Mouse (Mus musculus): ENCODE measurements around the gene Pdia4. TPM values are rescaled to one million over a fixed set of nuclear protein-coding genes. Genes with fewer than 3 reads are reported as not detected.
A peak's percentile ranks its signal among the peaks of the same experiment; 100 is the strongest.
"Not testable (repeated sequence)": the region's sequence is repeated elsewhere in the genome, so short reads cannot be mapped to it uniquely, and the experiment has no call there.

Pdia4 gene
- 277 and 292 TPM in 2 replicates for polyA plus RNA-seq (2015; fragmentation: Nextera tagmentation; extraction: Ambion mirVana)

DNA sequence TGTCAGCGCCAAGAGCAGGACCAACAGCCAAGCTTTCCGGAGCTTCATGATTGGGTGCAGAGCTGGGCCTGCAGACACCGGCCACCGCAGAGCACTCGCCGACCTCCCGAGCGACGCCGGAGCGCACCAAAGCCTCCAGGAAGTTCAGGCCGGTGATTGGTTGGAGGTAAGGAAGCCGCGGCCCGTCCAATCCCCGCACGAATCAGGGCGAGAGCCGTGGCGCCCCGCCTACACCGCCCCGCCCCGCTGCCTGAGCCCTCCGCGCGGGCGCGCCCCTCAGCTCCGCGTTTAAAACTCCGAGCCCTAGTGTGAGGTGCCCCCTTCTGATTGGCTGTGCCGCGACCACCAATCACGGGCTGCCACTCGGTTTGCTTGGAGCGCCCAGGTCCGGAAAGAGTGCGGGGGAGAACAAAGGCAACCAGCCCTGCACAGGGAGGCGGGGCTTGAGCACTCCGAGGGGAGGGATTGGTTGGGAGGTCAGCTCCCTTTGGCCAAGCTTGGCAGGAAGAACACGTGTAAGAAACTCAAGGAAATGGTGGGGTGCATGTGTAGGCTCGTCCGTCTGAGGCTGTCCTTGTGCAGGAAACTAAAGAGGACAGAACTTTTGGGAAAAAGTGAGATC, at the start of gene Pdia4:
Gene Pdia4 (minus strand): TSS at position 174 of the 622 bp plus-strand sequence.
- peak within 1 kb of the TSS; percentile 97 for H3K27ac ChIP-seq
- peaks cover 33% of the 10 kb centered on the region for H3K4me1 ChIP-seq
- peak within 1 kb of the TSS; percentile 70 for H3K4me3 ChIP-seq
- peak within 1 kb of the TSS; percentile 82 for H3K9ac ChIP-seq
- WGBS = 0% methylated on average over 44 of the region's 44 CpGs
- H3K4me2 ChIP-seq = peak within 1 kb of the TSS; percentile 62
- no peaks in the 10 kb centered on the region for H3K27me3 ChIP-seq
- no peaks in the 10 kb centered on the region for H3K36me3 ChIP-seq
- no peaks in the 10 kb centered on the region for H3K9me3 ChIP-seq
- ATAC-seq (ENCODE audit: insufficient number of reproducible peaks, low FRiP score, low TSS enrichment, low read depth) = peak; percentile 100

DNA sequence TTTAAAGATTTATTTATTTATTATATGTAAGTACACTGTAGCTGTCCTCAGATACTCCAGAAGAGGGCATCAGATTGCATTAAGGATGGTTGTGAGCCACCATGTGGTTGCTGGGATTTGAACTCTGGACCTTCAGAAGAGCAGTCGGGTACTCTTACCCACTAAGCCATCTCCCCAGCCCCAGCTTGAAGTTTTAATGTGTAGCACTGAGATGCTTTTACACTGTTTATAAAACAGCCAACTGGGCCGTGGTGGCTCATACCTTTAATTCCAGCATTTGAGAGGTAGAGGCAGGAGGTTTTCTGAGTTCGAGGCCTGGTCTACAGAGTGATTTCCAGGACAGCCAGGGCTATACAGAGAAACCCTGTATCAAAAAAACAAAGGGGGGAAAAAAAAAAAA, 44.5 kb upstream of the Pdia4 start:
- H3K27ac ChIP-seq; ATAC-seq (ENCODE audit: insufficient number of reproducible peaks, low FRiP score, low TSS enrichment, low read depth); H3K9ac ChIP-seq; H3K27me3 ChIP-seq; H3K4me1 ChIP-seq; H3K9me3 ChIP-seq; H3K4me2 ChIP-seq; H3K4me3 ChIP-seq: not testable (repeated sequence)
- H3K36me3 ChIP-seq = peaks cover 31% of the 10 kb centered on the region
- 86% methylated on average over 3 of the region's 3 CpGs for WGBS

DNA sequence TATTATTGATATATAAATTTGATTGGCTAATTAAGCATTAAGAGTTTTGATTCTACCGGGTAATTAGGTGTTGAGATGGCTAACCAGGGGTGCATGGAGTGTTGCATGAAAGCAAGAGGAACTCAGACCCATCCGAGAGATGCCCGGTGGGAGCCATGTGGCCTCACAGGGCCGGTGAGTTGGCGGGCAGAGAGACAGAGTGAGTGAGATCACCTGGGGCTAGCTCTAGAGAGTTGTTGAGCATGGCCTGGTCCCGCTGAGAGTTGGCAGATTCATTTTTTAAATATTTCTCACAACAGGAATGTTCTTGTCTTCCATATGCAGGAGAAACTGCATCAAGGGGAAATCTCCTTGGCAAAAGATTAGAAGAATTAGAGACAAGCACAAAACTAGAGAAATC, 44.0 kb upstream of the Pdia4 start:
- WGBS = 85% methylated on average over 6 of the region's 6 CpGs
- Histone ChIP-seq H3K9me3 (no peaks in the 10 kb centered on the region), H3K4me2 (no peak overlapping the region), H3K27ac (no peak overlapping the region), H3K27me3 (no peaks in the 10 kb centered on the region), H3K4me1 (no peaks in the 10 kb centered on the region), H3K36me3 (peaks cover 26% of the 10 kb centered on the region), H3K9ac (no peak overlapping the region), H3K4me3 (no peak overlapping the region)
- no peak for ATAC-seq (ENCODE audit: insufficient number of reproducible peaks, low FRiP score, low TSS enrichment, low read depth)

DNA sequence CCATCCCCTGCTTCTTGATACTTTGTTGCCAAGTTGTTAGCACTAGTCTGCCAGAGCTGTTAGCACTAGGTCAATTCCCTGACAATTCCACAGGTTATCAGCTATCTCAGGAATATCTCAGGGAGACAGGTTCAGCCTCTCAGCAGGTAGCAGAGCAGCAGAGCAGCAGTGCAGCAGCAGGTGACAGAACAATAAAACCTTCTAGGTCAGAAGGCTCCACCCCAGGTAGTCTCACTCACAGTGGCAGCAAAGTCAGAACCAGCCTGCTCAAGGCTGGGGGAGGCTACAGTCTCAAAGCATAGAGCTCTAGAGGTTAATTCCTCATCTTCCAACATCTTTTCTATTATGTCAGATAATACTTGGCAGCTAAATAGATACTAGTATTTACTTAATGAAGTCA, 32.5 kb upstream of the Pdia4 start:
- Histone ChIP-seq H3K27me3 (no peaks in the 10 kb centered on the region), H3K9me3 (no peaks in the 10 kb centered on the region), H3K4me1 (no peaks in the 10 kb centered on the region), H3K4me2 (no peak overlapping the region), H3K27ac (no peak overlapping the region), H3K9ac (no peak overlapping the region), H3K4me3 (no peak overlapping the region), H3K36me3 (peaks cover 5% of the 10 kb centered on the region; the same call in 1 of the 2 replicates)
- ATAC-seq (ENCODE audit: insufficient number of reproducible peaks, low FRiP score, low TSS enrichment, low read depth) = no peak

DNA sequence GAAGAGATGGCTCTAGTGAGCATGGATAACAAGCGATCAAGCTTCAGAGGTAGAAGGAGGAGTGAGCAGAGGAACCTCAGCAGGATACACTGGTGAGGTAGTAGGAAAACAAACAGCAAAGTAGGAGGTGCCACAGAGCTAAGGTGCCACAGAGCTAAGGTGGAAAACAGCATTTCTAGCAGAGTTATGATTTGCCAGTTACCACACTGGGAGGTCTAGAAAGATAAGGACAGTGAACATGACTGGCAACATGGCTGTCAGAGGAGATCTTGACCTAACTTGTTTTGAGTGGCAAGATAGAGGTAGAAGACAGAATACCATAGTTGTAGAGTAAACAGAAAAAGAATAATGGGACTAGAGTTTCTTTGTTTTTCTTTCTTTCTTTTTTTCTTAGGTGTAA, 29.1 kb upstream of the Pdia4 start:
- Histone ChIP-seq H3K27me3 (no peaks in the 10 kb centered on the region), H3K9me3 (no peaks in the 10 kb centered on the region), H3K4me1 (0 out of 2 replicates have a peak, but pooled peaks cover 5% of the 10 kb centered on the region), H3K4me3 (no peak overlapping the region), H3K27ac (no peak overlapping the region), H3K4me2 (no peak overlapping the region), H3K36me3 (peaks cover 3% of the 10 kb centered on the region; the same call in 1 of the 2 replicates), H3K9ac (no peak overlapping the region)
- ATAC-seq (ENCODE audit: insufficient number of reproducible peaks, low FRiP score, low TSS enrichment, low read depth) = no peak
- 83% methylated on average over 1 of the region's 1 CpGs for WGBS

DNA sequence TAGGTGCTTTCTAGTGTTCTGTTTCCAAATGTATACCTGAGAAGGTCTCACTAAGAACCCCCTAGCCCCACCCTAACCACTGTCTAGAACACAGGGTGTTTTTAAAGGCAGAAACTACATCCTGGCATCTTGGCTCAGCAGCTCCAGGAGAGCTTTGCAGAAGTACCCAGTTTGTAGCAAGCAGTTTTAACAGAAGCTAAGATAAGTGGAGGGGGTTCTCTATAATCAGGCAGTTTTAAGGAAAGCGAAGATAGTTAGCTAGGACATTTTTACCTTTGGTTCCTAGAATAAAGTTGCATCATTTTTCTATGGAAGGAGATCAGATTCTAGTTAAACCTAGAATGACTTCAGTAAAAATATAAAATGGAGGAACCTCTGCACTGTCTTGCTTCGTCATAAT, 28.6 kb upstream of the Pdia4 start:
- Histone ChIP-seq H3K36me3 (peaks cover 2% of the 10 kb centered on the region; the same call in 1 of the 2 replicates), H3K4me2 (no peak overlapping the region), H3K27ac (no peak overlapping the region), H3K4me1 (0 out of 2 replicates have a peak, but pooled peaks cover 5% of the 10 kb centered on the region), H3K27me3 (no peaks in the 10 kb centered on the region), H3K9ac (no peak overlapping the region), H3K9me3 (no peaks in the 10 kb centered on the region), H3K4me3 (no peak overlapping the region)
- ATAC-seq (ENCODE audit: insufficient number of reproducible peaks, low FRiP score, low TSS enrichment, low read depth) = no peak
- 93% methylated on average over 2 of the region's 2 CpGs for WGBS

DNA sequence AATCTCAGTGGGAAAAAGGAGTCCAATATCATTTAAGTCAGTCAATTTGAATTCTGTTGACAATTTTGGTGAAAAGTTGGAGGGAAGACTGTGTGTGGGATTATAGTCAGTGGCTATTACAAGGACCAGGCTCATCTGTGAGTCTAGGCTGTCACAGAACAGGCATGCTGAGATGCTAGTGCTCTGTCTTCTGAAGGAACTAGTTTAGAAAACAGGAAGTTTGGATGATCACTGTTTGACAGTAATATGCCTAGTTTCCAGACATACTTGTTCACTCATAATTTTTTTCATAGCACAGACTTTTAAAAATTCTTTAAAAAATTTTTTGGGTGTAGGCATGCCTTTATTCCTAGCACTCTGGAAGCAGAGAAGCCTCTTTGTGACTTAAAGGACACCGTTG, 27.8 kb upstream of the Pdia4 start:
- H3K36me3 ChIP-seq = peaks cover 2% of the 10 kb centered on the region; the same call in 1 of the 2 replicates
- H3K27me3 ChIP-seq = no peaks in the 10 kb centered on the region
- no peak overlapping the region for H3K4me3 ChIP-seq
- no peaks in the 10 kb centered on the region for H3K9me3 ChIP-seq
- H3K4me1 ChIP-seq = peaks cover 7% of the 10 kb centered on the region; the same call in 1 of the 2 replicates
- no peak overlapping the region for H3K27ac ChIP-seq
- WGBS = 93% methylated on average over 1 of the region's 1 CpGs
- H3K4me2 ChIP-seq = no peak overlapping the region
- no peak for ATAC-seq (ENCODE audit: insufficient number of reproducible peaks, low FRiP score, low TSS enrichment, low read depth)
- H3K9ac ChIP-seq = no peak overlapping the region

DNA sequence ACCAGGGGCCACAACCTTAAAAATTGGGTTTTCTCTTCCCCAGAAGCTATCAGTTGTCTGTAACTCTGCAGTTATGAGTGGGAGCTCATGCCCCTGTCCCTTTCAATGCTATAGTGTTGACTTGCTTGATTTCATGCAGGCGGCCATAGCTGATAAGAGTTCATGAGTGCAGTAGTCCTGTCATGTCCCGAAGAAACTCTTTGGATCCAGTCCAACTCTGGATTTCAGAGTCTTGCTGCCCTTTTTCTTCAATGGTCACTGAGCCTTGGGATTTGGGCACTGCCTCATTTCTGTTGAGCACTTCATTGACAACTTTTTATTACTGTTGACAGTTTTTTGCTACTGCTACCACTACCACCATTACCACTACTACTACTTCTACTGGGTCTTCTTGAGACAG, 24.4 kb upstream of the Pdia4 start:
- WGBS = 82% methylated on average over 2 of the region's 2 CpGs
- Histone ChIP-seq H3K4me2 (no peak overlapping the region), H3K36me3 (no peaks in the 10 kb centered on the region; the same call in 1 of the 2 replicates), H3K9me3 (no peaks in the 10 kb centered on the region), H3K27ac (no peak overlapping the region), H3K4me1 (peaks cover 9% of the 10 kb centered on the region; the same call in 1 of the 2 replicates), H3K27me3 (no peaks in the 10 kb centered on the region), H3K4me3 (no peak overlapping the region), H3K9ac (no peak overlapping the region)
- no peak for ATAC-seq (ENCODE audit: insufficient number of reproducible peaks, low FRiP score, low TSS enrichment, low read depth)

DNA sequence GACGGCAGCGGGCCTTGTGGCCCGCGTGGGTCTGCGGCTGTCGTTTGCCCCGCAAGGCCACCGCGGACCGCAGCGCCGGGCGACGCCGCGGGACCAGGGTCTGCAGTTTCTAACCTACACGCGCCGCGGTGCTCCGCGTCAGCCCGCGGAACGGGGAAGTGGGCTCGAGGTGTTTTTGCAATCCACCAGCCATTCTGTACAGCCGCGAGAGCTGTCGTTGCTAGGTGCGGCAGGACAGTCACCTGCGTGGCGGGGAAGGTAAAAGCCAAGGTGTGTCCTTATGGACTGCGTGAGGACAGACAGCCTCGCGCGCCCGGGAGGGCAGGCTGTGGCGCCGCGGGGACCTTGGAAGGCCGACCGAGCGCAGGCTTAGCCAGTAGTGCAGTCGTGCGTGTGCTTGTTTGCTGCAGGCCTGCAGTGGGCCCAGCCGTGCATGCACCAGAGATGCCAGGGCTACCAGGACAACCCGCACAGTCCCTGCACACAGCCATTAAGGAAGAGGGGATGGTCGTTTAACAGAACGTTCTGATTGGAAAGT, 22.8 kb upstream of the Pdia4 start:
- Histone ChIP-seq H3K9ac (peak overlapping the region; percentile 98), H3K4me2 (peak overlapping the region; percentile 73), H3K27me3 (no peaks in the 10 kb centered on the region), H3K4me1 (peaks cover 9% of the 10 kb centered on the region; the same call in 1 of the 2 replicates), H3K27ac (peak overlapping the region; percentile 95), H3K9me3 (no peaks in the 10 kb centered on the region), H3K4me3 (peak overlapping the region; percentile 95), H3K36me3 (no peaks in the 10 kb centered on the region)
- under 1% methylated on average over 49 of the region's 49 CpGs for WGBS
- ATAC-seq (ENCODE audit: insufficient number of reproducible peaks, low FRiP score, low TSS enrichment, low read depth) = peak; percentile 62; the same call in 1 of the 2 replicates

DNA sequence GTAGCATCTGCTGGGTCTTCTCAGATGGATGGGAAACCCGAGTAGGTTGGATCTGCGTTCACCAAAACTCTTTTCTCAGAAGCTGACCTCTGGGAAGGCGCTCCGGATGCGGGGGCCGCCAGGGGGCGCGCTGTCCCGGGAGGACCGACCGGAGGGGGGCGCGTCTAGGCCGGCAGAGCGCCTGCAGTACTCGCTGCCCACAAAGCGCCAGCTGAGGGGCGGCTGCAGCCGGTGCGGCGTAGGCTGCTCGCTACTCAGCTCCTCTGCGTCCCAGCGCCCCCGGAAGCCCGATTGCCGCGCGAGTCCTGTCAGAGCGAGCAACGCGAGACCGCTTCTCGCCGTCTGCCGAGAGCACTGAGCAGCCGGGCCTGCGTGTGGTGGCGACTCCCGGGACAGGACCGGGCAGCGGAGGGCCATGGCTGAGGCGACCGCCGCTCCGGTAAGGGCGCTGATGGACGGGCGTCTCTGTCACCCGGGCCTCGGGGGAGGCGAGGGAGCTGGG, 22.3 kb upstream of the Pdia4 start, which contains the start of gene Zfp398:
Gene Zfp398 (plus strand): TSS at position 180 of the 502 bp plus-strand sequence.
- H3K4me1 ChIP-seq = peaks cover 11% of the 10 kb centered on the region
- peak within 1 kb of the TSS; percentile 73 for H3K4me2 ChIP-seq
- H3K27ac ChIP-seq = peak within 1 kb of the TSS; percentile 95
- H3K4me3 ChIP-seq = peak within 1 kb of the TSS; percentile 95
- no peaks in the 10 kb centered on the region for H3K27me3 ChIP-seq
- WGBS = 0% methylated on average over 52 of the region's 52 CpGs
- no peaks in the 10 kb centered on the region for H3K36me3 ChIP-seq
- H3K9me3 ChIP-seq = no peaks in the 10 kb centered on the region
- peak within 1 kb of the TSS; percentile 98 for H3K9ac ChIP-seq
- ATAC-seq (ENCODE audit: insufficient number of reproducible peaks, low FRiP score, low TSS enrichment, low read depth) = peak; percentile 94

DNA sequence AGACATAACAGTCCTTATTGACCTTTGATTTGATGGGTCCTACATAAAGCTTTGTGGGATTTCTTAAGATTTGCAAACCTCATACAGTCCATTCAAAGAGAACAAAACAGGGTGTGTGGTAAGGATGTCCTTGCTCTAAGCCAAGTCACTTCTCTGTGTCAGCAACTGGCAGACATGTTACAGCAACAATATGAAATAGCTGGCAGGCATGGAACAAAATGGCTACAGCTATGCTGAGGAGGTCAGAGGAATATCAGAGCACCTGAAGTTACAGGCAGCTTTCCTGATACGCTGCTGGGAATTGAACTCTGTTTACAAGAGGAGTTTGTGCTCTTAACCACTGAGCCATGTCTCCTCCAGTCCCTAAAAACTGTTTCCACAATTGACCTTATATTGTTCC, 19.0 kb upstream of the Pdia4 start:
- no peak for ATAC-seq (ENCODE audit: insufficient number of reproducible peaks, low FRiP score, low TSS enrichment, low read depth)
- Histone ChIP-seq H3K27ac (no peak overlapping the region), H3K9me3 (no peaks in the 10 kb centered on the region), H3K4me1 (peaks cover 6% of the 10 kb centered on the region), H3K27me3 (no peaks in the 10 kb centered on the region), H3K36me3 (no peaks in the 10 kb centered on the region), H3K4me2 (no peak overlapping the region), H3K4me3 (no peak overlapping the region), H3K9ac (no peak overlapping the region)
- 67% methylated on average over 1 of the region's 1 CpGs for WGBS
